Mouse (Mus musculus) intestine, postnatal 0 days (tissue): Measurements from ENCODE around the gene Tbc1d15. TPM values are rescaled to one million over a fixed set of nuclear protein-coding genes. Genes with fewer than 3 reads are reported as not detected.

Experiments used
- ATAC-seq: fragments of 200-750 bp; cut with Nextera tagmentation; 2 replicates; pipeline ENCODE4 v1.8.0; 2017; ENCODE audit warnings: mild to moderate bottlenecking, moderate TSS enrichment, moderate library complexity
- H3K27ac ChIP-seq: fragments of 300-500 bp; sonication (generic); 2 replicates; pipeline ENCODE4 v1.5.1; 2014; ENCODE audit warnings: mild to moderate bottlenecking, low read depth, low read length, moderate library complexity
- H3K27me3 ChIP-seq: fragments of 300-500 bp; sonication (generic); replicated peaks from 2 replicates; pipeline ENCODE4 v1.6.1; 2014; ENCODE audit warnings: low read length, mixed read lengths; ENCODE audit not compliant: control insufficient read depth, insufficient read depth
- H3K36me3 ChIP-seq: fragments of 300-500 bp; sonication (generic); 2 replicates; pipeline ENCODE4 v1.6.1; 2014; ENCODE audit warnings: mild to moderate bottlenecking, moderate library complexity; ENCODE audit not compliant: control insufficient read depth, insufficient read depth
- H3K4me1 ChIP-seq: fragments of 300-500 bp; sonication (generic); replicated peaks from 2 replicates; pipeline ENCODE4 v1.6.1; 2014; ENCODE audit warnings: antibody characterized with exemption, low read length, mixed read lengths; ENCODE audit not compliant: control insufficient read depth, insufficient read depth
- H3K4me2 ChIP-seq: fragments of 300-500 bp; sonication (generic); replicated peaks from 2 replicates; pipeline ENCODE4 v1.6.1; 2014; ENCODE audit warnings: low read depth, mild to moderate bottlenecking, moderate library complexity
- H3K4me3 ChIP-seq: fragments of 300-500 bp; sonication (generic); 2 replicates; pipeline ENCODE4 v1.5.1; 2014; ENCODE audit warnings: low read depth, low read length
- H3K9ac ChIP-seq: fragments of 300-500 bp; sonication (generic); 2 replicates; pipeline ENCODE4 v1.6.1; 2014; ENCODE audit warnings: mild to moderate bottlenecking, low read depth, low read length
- H3K9me3 ChIP-seq: fragments of 300-500 bp; sonication (generic); 2 replicates; pipeline ENCODE4 v1.6.1; 2016; ENCODE audit warnings: mixed run types; ENCODE audit not compliant: control insufficient read depth
- CTCF ChIP-seq: sonication (generic); IDR thresholded peaks from 2 replicates; pipeline ENCODE4 v1.5.1; 2016; ENCODE audit warnings: low read depth, mild to moderate bottlenecking, control low read depth, antibody characterized with exemption, moderate library complexity
- WGBS: fragments of 180-500 bp; shearing (Covaris S2); extraction: QIAGEN DNeasy Blood & Tissue Kit; methylation state at CpG from one replicate; pipeline ENCODE4 v1.1.7; 2014; 5-methylcytosine and 5-hydroxymethylcytosine counted together
- polyA plus RNA-seq: library from polyadenylated mRNA; unstranded; fragments of >200 nt; fragmentation: Nextera tagmentation; extraction: Ambion mirVana; gene quantifications from 2 replicates; pipeline ENCODE4 v1.2.1, GENCODE M21; 2015

Tbc1d15 gene
- polyA plus RNA-seq, 1 experiment from 2014 or later, result 59.9 TPM

- no peak overlapping the region for H3K4me3 ChIP-seq
- no peaks in the 10 kb centered on the region for H3K4me1 ChIP-seq
- no peak for ATAC-seq
- no peaks in the 10 kb centered on the region for H3K27me3 ChIP-seq
- no peak overlapping the region for H3K4me2 ChIP-seq
- 87% methylated on average over 12 of the region's 12 CpGs for WGBS
- no peak overlapping the region for H3K27ac ChIP-seq
- H3K9me3 ChIP-seq, result no peaks in the 10 kb centered on the region
- H3K36me3 ChIP-seq, result no peaks in the 10 kb centered on the region
- H3K9ac ChIP-seq, result no peak overlapping the region
- TF ChIP-seq CTCF, result no peak
These were observed 19.5 kb upstream of the Tbc1d15 start for GRCm38 (mm10) chr10:115270612-115271390.

DNA sequence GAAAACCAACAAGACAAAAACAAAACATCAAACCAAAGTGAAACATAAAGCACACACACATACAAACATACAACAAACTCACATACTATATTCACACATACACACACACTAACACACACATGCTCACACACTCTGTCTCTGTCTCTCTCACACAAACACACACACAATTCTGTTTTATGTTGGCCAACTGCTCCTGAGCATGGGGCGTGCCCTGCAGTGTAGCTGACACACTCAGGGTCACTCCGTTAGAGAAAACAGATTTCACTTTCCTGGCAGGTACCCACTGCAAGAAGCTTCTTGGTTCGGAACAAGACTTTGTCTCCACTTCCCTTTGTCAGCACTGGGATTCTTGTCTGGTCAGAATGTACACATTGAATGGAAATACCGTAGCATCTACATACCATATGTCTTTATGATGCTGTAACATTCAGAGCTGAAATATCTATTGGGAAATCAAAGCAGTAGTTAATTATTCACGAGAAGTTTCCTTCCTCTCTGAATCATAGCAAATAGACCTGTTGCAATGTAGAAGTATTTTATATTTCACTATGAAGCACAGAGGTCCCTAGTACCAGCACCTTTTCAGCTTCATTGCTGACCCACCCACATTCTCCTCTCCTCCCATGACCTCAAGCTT is 11.8 kb upstream of the Tbc1d15 start:
- Histone ChIP-seq H3K36me3 (no peaks in the 10 kb centered on the region), H3K27me3 (no peaks in the 10 kb centered on the region), H3K9ac (no peak overlapping the region), H3K4me3 (no peak overlapping the region), H3K9me3 (no peaks in the 10 kb centered on the region), H3K4me2 (peak overlapping the region; percentile 46), H3K27ac (0 out of 2 replicates have a peak overlapping the region, but pooled peaks have one; percentile 28), H3K4me1 (no peaks in the 10 kb centered on the region)
- TF ChIP-seq CTCF, result no peak
- ATAC-seq, result peak; percentile 62
- 28% methylated on average over 5 of the region's 5 CpGs for WGBS

GRCm38 (mm10) chr10:115262261-115262660 is 11.0 kb upstream of the Tbc1d15 start:
- Histone ChIP-seq H3K27me3 (no peaks in the 10 kb centered on the region), H3K9me3 (no peaks in the 10 kb centered on the region), H3K9ac (no peak overlapping the region), H3K4me3 (no peak overlapping the region), H3K36me3 (no peaks in the 10 kb centered on the region), H3K4me1 (no peaks in the 10 kb centered on the region), H3K4me2 (no peak overlapping the region; the same call in 1 of the 2 replicates), H3K27ac (peak overlapping the region; percentile 15; the same call in 1 of the 2 replicates)
- TF ChIP-seq CTCF, result no peak
- 50% methylated on average over 2 of the region's 2 CpGs for WGBS
- peak; percentile 82 for ATAC-seq

GRCm38 (mm10) chr10:115261428-115261827 is 10.2 kb upstream of the Tbc1d15 start:
- no peak overlapping the region for H3K4me2 ChIP-seq
- no peak overlapping the region for H3K4me3 ChIP-seq
- peak overlapping the region; percentile 60 for H3K27ac ChIP-seq
- 64% methylated on average over 3 of the region's 3 CpGs for WGBS
- H3K9ac ChIP-seq, result no peak overlapping the region
- H3K9me3 ChIP-seq, result no peaks in the 10 kb centered on the region
- peak; percentile 39; the same call in 1 of the 2 replicates for ATAC-seq
- H3K36me3 ChIP-seq, result no peaks in the 10 kb centered on the region
- TF ChIP-seq CTCF, result no peak
- H3K4me1 ChIP-seq, result no peaks in the 10 kb centered on the region
- H3K27me3 ChIP-seq, result no peaks in the 10 kb centered on the region

DNA sequence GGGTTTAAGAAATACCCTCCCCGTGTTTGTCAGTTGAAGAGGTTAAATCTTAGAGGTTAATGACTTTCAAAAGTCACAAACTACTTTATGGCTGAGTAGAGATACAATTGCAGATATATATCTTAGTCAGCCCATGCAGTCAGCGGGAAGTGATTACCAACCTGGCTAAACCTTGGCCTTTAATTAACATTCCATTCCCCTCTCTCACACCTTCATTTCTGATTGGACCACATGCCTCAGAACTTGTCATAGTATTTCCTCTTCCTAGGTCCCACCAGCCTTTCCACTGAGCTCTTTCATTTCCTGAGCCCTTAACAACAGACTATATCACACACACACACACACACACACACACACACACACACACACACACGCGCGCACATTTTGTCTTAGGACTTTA is 4.9 kb upstream of the Tbc1d15 start:
- Histone ChIP-seq H3K4me3 (no peak overlapping the region), H3K27me3 (no peaks in the 10 kb centered on the region), H3K27ac (no peak overlapping the region), H3K4me2 (no peak overlapping the region), H3K4me1 (no peaks in the 10 kb centered on the region), H3K36me3 (no peaks in the 10 kb centered on the region), H3K9ac (no peak overlapping the region), H3K9me3 (no peaks in the 10 kb centered on the region)
- WGBS, result 46% methylated on average over 5 of the region's 5 CpGs
- peak; percentile 50 for ATAC-seq
- TF ChIP-seq CTCF, result no peak

- 83% methylated on average over 3 of the region's 3 CpGs for WGBS
- no peak for TF ChIP-seq CTCF
- no peak overlapping the region for H3K4me3 ChIP-seq
- H3K27me3 ChIP-seq, result no peaks in the 10 kb centered on the region
- H3K4me1 ChIP-seq, result 0 out of 2 replicates have a peak, but pooled peaks cover 5% of the 10 kb centered on the region
- no peak overlapping the region for H3K9ac ChIP-seq
- H3K9me3 ChIP-seq, result no peaks in the 10 kb centered on the region
- no peak for ATAC-seq
- no peak overlapping the region for H3K27ac ChIP-seq
- no peaks in the 10 kb centered on the region for H3K36me3 ChIP-seq
- no peak overlapping the region for H3K4me2 ChIP-seq
These were observed 2.3 kb upstream of the Tbc1d15 start for GRCm38 (mm10) chr10:115253521-115253920.
